Comparison of ENCODE assay signal across 9 mouse cellular contexts in the genomic region with DNA sequence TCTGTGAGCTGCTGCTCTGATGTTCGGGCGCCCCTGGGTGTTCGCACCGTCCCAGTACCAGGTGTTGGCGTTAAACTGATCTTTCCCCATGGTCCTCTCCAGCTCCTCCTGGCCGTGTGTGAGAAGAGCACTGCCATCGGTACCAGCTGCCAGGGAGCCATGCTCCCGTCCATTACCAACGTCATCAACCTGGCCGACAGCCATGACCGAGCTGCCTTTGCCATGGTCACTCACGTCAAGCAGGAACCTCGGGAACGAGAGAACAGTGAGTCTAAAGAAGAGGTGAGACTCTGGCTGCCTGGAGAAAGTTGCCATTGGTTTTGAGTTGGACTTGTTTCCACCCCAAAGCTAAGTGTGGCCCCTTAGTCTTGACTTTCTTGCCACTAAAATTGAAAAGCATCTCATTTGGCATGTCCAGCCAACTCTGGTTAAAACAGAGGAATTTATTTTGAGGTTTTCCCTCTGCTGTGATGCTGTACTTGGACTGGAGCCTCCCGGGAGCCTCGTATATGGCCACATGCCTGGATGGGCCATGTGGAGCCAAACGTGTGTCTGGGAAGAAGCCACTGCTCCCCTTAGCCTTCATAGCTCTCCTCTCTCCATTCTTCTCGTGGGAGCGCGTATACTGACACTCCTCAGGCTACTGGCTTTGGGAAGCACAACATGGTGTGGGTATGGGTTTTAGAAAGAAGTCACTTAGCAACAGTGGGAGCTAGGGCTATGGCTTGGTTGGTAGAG.
A peak's percentile ranks its signal among the peaks of the same experiment; 100 is the strongest.
DNase-seq lines count a peak whose midpoint lies in the region.
"Had no signal": no experiment of that assay in that cellular context is flagged by ENCODE, and none has a peak within 500 bp of the region (broad histone marks: within the 10 kb centered on the region; RNA-seq: fewer than 3 reads in every experiment).

No protein-coding gene starts in this region.

- DNase-seq in lung, postnatal 10 days, result peak; percentile 23
- DNase-seq in lung, postnatal 36 days, result no peak
- peak; percentile 71 for DNase-seq in brain, adult 2 months (ENCODE audit: low read depth, low spot score)
- peak; percentile 69 to 82 for DNase-seq in cerebellum, postnatal 25 days
- DNase-seq in heart, postnatal 36 days, result peak; percentile 58 to 62
- DNase-seq in embryo, embryonic 11 days, result no peak
- no peak for DNase-seq in urinary bladder, adult 18-20 months (ENCODE audit: low spot score in 2 of 2)
- DNase-seq: liver, embryonic 13.5 days; thymus, postnatal 14 days had no signal

- intact Hi-C loops in heart, postnatal 36 days (cut with DNase I), result no loop called here

Comparison
In these comparisons a context has a peak if more than half of its experiments do, and no peak if none do; other contexts are left out.
1. DNase-seq: peak in lung, postnatal 10 days (single experiment), brain, adult 2 months (single experiment), cerebellum, postnatal 25 days (2 of 2) and heart, postnatal 36 days (2 of 2); none in lung, postnatal 36 days (single experiment), embryo, embryonic 11 days (single experiment) and urinary bladder, adult 18-20 months (0 of 2).